Mouse (Mus musculus) yolk sac, embryonic 10.5 days (tissue): ENCODE measurements around the gene Zcchc12.

Experiments used
- DNase-seq: peaks from one replicate; pipeline ENCODE4 v3.0.0-alpha.2; 2017; ENCODE audit warnings: low spot score

Gene Zcchc12

GRCm38 (mm10) chrX:36195736-36196525 is at the start of gene Zcchc12:
TSS of gene Zcchc12 (plus strand) at chrX:36195904.
- peak; percentile 1 for DNase-seq

GRCm38 (mm10) chrX:36146746-36147145 is 49.0 kb upstream of the Zcchc12 start:
- DNase-seq, result no peak

- no peak for DNase-seq
Measured at GRCm38 (mm10) chrX:36150100-36150499, 45.6 kb upstream of the Zcchc12 start.

GRCm38 (mm10) chrX:36156677-36157076 is 39.0 kb upstream of the Zcchc12 start:
- no peak for DNase-seq

GRCm38 (mm10) chrX:36161567-36161966 is 34.1 kb upstream of the Zcchc12 start:
- DNase-seq, result no peak

- no peak for DNase-seq
Measured at GRCm38 (mm10) chrX:36183625-36184024, 12.1 kb upstream of the Zcchc12 start.

GRCm38 (mm10) chrX:36186036-36186435 is 9.7 kb upstream of the Zcchc12 start:
- DNase-seq, result no peak

GRCm38 (mm10) chrX:36186443-36186842 is 9.3 kb upstream of the Zcchc12 start:
- DNase-seq, result no peak

GRCm38 (mm10) chrX:36193951-36194350 is 1.8 kb upstream of the Zcchc12 start:
- no peak for DNase-seq

GRCm38 (mm10) chrX:36209554-36209953 is 13.8 kb downstream of the Zcchc12 start:
- DNase-seq, result no peak

- no peak for DNase-seq
Measured at GRCm38 (mm10) chrX:36211216-36211615, 15.5 kb downstream of the Zcchc12 start.

- no peak for DNase-seq
Measured at GRCm38 (mm10) chrX:36221366-36221765, 25.7 kb downstream of the Zcchc12 start.

GRCm38 (mm10) chrX:36225777-36226176 is 30.1 kb downstream of the Zcchc12 start:
- DNase-seq, result peak; percentile 6

- DNase-seq, result no peak
Measured at GRCm38 (mm10) chrX:36226577-36226976, 30.9 kb downstream of the Zcchc12 start.

GRCm38 (mm10) chrX:36228861-36229260 is 33.2 kb downstream of the Zcchc12 start:
- DNase-seq, result no peak

GRCm38 (mm10) chrX:36229273-36229672 is 33.6 kb downstream of the Zcchc12 start:
- DNase-seq, result no peak

GRCm38 (mm10) chrX:36235652-36236051 is 39.9 kb downstream of the Zcchc12 start:
- no peak for DNase-seq
